Mouse (Mus musculus) testis, adult 2 months (tissue): Measurements from ENCODE around the gene Reep1.

ENCODE experiments used
- CTCF ChIP-seq: fragments of 200-500 bp; IDR thresholded peaks from 2 replicates; pipeline ENCODE4 v1.5.1; 2012; ENCODE audit warnings: low read depth, mild to moderate bottlenecking, inconsistent platforms, low read length, moderate library complexity; ENCODE audit not compliant: control insufficient read depth, insufficient read depth, insufficient replicate concordance
- POLR2A ChIP-seq: fragments of 200-500 bp; IDR thresholded peaks from 2 replicates; pipeline ENCODE4 v1.6.1; 2012; ENCODE audit warnings: low read depth, mild to moderate bottlenecking, inconsistent platforms, low read length, moderate library complexity; ENCODE audit not compliant: control insufficient read depth

DNA sequence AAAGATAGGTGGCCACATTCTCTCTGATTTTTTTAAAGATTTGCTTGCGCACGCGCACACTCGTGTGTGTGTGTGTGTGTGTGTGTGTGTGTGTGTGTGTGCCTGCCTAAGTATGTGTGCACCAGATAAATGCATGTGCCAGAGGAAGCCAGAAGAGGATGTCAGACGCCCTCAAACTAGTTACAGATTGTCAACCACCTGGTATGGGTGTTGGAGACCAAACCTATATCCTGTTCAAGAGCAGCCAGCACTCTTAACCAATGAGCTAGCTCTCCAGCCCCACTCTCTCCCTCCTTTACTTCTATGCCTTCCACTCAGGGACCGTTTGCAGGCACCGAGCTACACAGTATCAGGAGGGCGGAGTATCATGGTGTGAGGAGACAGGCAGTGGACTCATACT is 39.5 kb downstream of the Reep1 start:
- TF ChIP-seq POLR2A = no peak
- no peak for TF ChIP-seq CTCF
